Mouse (Mus musculus): ENCODE results near the gene Ppcs.

Gene Ppcs

DNA sequence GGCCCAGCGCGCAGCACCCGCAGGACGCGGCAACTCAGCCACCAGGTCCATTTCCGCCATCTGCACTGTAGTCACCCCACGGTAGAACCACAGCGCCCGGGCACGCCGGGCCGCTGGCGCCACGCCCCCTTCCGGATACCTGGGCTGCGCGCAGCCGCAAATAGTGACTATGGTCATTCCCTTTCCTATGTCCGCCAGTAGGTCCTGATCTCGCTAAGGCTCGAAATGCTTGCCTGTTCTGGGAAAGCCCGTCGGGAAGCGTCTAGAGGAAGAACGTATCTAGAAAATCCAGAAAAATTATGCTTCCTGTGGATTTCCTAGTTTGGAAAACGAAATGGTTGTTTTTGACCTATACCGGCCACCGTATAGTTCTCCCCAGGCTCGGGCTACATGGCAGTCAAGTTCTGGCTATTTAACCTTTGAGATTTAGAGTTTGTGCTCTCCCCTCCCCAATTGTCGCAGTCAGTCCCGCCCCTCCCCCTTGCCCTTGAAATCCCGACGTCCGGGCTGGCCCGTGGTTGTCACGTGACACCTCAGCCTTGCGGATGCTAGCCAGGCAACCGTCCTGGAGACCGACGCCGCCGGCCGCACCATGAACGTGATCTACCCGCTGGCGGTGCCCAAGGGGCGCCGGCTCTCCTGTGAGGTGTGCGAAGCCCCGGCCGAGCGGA lies at the start of gene Ppcs, which contains the start of gene Zmynd12:
Ppcs (minus strand) TSS at position 127 of the 671 bp plus-strand sequence.
Zmynd12 (plus strand) TSS at position 521 of the 671 bp plus-strand sequence.
- peak; percentile 95 to 98 for DNase-seq (ENCODE audit: inconsistent age in 2 of 2, low spot score in 1 of 2)

DNA sequence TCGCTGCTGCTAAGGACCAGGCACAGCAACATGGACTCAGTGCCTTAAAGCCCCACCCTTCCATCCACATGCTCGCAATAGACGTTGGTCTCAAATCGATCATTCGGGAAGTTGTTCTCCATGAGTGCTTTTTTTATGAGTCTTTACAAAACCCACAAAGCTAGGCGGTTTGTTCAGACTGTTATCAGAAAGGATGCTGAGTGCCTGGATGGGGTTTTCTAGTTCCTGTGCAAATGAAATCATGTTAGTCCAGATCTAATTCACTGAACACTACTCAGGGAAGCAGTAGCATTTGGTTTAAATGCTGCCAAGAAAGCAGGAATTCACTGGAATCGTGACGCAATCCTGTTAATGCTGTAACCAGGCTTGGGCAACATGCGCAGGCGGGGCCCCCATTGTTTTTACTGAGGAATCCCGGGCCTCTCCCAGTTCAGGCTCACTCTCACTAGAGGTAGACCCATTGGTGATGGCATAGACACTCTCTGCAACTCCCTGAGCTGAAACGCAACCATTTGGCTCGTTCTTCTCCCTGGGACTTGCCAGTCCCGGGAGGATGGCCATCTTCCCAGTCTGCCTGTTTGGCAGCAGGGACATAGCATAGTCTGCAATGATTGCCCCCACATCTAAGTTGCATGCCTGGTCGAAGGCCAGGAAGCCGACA lies 45.6 kb upstream of the Ppcs start:
- DNase-seq (ENCODE audit: inconsistent age in 2 of 2, low spot score in 1 of 2), result peak in 1 of 2 experiments; percentile 47

DNA sequence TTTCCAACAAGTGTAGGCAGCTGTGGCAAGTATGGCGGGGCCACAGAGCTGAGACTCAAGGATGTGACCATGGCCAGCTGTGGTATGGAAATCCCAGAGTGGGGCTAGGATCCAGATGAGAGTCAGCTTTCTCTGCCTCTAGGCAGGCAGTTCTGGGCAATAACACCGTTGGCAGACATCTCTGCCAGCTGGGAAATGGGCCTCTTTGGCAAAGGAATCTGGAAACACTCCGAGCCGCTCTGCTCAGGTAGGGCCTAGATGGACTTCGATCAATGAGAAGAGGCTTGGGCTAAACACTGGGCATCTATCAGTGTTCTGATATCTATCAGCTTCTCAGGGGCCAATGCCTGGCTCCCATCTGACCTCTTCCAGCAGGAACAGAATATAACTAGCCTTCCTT lies 43.6 kb upstream of the Ppcs start:
- DNase-seq (ENCODE audit: inconsistent age in 2 of 2, low spot score in 1 of 2), result no peak

GRCm38 (mm10) chr4:119463756-119464419 lies 41.7 kb upstream of the Ppcs start:
- no peak for DNase-seq (ENCODE audit: inconsistent age in 2 of 2, low spot score in 1 of 2)

GRCm38 (mm10) chr4:119462858-119463755 lies 40.9 kb upstream of the Ppcs start:
- peak; percentile 56 to 79 for DNase-seq (ENCODE audit: inconsistent age in 2 of 2, low spot score in 1 of 2)

DNA sequence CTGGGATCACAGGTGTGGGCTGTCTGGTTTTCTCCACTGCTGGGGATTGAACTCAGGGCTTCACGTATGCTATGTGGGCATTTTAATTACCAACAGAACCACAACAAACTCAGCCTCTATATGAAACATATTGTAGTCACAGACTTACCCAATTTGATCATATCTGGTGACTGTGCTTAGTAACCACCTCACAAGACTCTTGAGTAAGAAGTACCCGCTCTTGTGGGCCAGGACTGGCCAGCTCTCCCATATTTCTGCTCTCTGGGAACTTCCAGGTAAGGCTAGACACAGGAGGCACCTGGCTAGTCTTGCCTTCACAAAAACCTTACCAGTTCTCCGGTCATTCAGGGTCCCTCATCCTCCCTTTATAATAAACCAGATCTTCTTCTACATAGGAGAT lies 40.2 kb upstream of the Ppcs start:
- no peak for DNase-seq (ENCODE audit: inconsistent age in 2 of 2, low spot score in 1 of 2)

DNA sequence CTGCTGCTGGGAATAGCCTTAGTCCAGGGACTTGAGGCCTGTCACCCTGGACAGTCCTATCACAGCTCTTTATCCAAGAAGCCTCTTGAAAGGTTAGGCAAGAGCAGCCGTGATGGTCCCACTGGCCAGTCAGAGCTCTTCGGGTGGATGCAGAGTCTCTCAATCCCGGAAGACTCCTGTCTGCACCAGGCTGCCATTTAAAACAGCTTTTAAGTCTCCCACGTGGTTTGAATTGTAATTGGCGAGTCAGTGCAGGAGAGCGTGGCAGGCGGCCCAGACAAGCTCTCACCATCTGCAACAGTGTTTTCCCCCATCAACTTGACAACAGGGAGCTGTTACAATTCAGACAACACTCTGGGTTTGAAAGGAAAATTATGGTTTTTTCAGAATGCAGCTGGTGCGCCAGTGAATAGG lies 38.5 kb upstream of the Ppcs start:
- no peak for DNase-seq (ENCODE audit: inconsistent age in 2 of 2, low spot score in 1 of 2)

GRCm38 (mm10) chr4:119460296-119460695 lies 38.1 kb upstream of the Ppcs start:
- peak; percentile 39 to 72 for DNase-seq (ENCODE audit: inconsistent age in 2 of 2, low spot score in 1 of 2)

DNA sequence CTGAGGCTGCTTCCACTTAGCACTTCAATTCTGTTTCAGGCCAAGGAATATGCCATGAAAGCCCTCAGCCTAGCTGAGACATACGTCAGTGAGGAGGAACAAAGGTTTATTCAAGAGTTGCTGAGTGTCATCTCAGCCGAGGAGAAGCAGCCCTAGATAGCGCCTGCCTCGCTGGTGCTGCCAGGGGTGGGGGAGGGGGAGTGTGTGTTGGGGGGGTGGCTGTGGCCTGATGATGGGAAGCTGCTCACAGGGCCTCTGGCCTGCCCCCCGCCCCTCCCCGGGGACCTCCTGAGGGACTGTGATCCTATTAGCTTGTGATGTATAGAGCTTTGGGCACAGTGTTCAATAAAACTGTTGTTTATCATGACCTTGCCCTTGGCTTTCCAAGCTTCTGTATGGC lies 31.3 kb upstream of the Ppcs start:
- DNase-seq (ENCODE audit: inconsistent age in 2 of 2, low spot score in 1 of 2), result no peak

- DNase-seq (ENCODE audit: inconsistent age in 2 of 2, low spot score in 1 of 2), result no peak
Measured at GRCm38 (mm10) chr4:119453128-119453527, 30.9 kb upstream of the Ppcs start.

DNA sequence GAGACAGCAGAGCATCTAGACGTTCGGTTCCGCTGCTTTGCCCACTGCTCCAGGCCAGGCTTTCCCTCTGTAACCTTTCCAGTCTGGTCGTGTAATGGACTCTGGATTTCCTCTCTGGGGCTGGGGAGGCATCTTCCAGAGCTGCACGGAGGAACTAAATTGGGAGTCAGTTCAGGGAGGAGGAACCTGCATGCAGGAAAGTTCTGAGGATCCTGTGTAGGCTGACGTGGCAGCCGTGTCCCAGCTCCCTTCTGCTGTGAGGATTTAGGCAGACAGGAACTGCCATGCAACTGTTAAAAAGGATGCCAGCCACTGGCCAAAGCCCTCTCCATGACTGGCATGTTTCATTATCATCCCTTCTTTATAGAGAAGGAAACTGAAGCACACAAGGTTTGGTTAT lies 28.2 kb upstream of the Ppcs start:
- no peak for DNase-seq (ENCODE audit: inconsistent age in 2 of 2, low spot score in 1 of 2)

DNA sequence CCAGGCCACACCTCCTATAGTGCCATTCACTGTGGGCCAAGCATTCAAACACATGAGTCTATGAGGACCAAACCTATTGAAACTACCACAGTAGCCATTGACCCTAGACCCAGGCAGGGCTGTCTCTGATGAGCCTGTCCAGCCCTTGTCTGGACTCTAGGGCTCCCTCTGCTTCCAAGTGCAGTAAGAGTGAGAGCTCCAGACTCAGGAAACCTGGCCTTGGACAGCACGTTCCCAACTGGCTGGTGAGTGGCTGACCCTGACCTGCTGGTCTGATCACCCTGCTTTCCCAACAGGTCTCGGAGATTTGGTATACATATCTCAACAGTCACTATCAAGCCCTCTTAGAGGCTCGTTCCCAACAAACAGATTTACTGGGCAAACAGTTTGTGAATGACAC lies 25.6 kb upstream of the Ppcs start:
- peak; percentile 78 to 83 for DNase-seq (ENCODE audit: inconsistent age in 2 of 2, low spot score in 1 of 2)

DNA sequence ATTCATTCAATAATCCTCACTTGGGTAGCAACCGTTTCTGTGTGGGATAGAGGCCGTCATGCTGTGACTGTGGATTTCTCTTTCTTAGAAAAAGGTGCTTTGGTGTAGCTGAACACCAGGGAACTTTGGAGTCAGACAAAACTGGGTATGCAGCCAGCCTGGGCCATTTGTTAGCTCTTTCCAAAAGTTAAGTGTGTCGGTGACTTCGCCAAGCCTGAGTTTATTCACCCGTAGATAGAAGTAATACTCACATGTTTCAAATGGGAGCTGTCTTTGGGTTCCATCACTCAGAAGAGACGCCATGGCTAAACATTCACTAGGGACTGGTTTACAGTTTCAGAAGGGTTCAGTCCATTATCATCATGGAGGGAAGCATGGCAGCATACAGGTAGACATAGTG lies 25.0 kb upstream of the Ppcs start:
- no peak for DNase-seq (ENCODE audit: inconsistent age in 2 of 2, low spot score in 1 of 2)

GRCm38 (mm10) chr4:119442539-119442938 lies 20.3 kb upstream of the Ppcs start:
- DNase-seq (ENCODE audit: inconsistent age in 2 of 2, low spot score in 1 of 2), result peak; percentile 57 to 66

DNA sequence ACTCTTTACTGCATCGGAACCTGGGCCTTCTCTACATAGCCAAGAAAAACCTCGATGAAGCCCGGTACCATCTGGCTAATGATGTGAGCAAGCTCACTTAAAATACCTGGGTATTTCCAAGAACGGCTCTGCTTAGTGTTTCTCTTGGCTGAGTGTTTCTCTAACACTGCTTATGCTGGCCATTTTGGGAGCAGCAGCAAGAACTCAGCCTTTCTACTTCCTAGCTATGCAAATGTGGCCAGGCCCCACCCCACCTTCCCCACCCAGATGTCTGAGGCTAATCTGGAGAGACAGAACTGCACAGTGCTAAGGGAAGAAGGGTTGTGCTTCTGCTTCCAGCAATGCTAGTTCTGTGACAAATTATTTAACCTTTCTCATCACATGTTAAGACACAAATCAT lies 19.6 kb upstream of the Ppcs start:
- DNase-seq (ENCODE audit: inconsistent age in 2 of 2, low spot score in 1 of 2), result no peak

- DNase-seq (ENCODE audit: inconsistent age in 2 of 2, low spot score in 1 of 2), result no peak
Measured at GRCm38 (mm10) chr4:119437936-119438335, 15.7 kb upstream of the Ppcs start.

GRCm38 (mm10) chr4:119430678-119431077 lies 8.5 kb upstream of the Ppcs start:
- peak; percentile 58 to 77 for DNase-seq (ENCODE audit: inconsistent age in 2 of 2, low spot score in 1 of 2)

DNA sequence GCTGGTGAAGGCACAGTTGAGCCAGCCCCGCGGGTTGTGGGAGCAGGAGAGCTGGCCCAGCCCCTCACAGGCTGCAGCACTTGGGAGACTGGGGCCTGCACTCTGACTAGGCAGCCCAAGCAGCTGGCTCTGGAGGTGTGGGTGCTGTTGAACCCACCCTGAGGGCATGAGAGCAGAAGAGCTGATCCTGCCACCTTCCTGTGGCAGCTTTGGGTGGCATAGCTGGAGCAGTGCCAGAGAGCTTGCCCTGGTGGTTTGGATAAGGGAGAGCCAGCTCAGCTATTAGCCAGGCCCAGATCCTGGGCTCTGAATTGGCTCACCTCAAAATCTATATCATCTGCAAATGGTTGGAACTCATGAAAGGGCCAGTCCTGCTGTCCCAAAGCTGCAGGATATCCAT lies 5.5 kb upstream of the Ppcs start:
- DNase-seq (ENCODE audit: inconsistent age in 2 of 2, low spot score in 1 of 2), result peak; percentile 56 to 70

- DNase-seq (ENCODE audit: inconsistent age in 2 of 2, low spot score in 1 of 2), result peak; percentile 40 to 80
Measured at GRCm38 (mm10) chr4:119425601-119426000, 3.4 kb upstream of the Ppcs start.

GRCm38 (mm10) chr4:119425077-119425476 lies 2.9 kb upstream of the Ppcs start:
- DNase-seq (ENCODE audit: inconsistent age in 2 of 2, low spot score in 1 of 2), result peak in 1 of 2 experiments; percentile 30

DNA sequence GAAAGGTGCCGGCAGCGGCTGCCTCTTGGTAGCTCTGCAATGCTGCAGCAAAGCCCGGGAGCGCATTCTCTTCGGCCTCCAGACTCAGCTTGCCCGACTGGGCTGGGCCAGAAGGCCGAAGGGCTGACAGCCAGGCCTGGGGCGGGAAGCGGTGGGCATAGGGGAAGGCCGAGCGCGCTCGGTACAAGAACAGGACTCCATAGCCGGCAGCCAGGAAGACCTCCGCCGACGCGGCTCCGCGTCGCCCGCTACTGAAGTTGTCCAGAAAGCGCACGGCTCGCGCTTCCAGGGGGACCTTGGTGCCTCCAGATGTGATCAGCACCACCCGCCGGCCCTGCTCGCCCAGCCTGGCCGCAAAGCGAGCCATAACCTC lies 313 bp downstream of the Ppcs start:
- DNase-seq (ENCODE audit: inconsistent age in 2 of 2, low spot score in 1 of 2), result no peak

Data from adrenal gland, adult (tissue).